In genomic region chr9:98583852-98584251, GRCm38 (mm10) we compare ENCODE assay signal across 23 mouse cellular contexts. TPM values are rescaled to one million over a fixed set of nuclear protein-coding genes. Genes with fewer than 3 reads are reported as not detected.
DNase-seq lines count a peak whose midpoint lies in the region; ATAC-seq and TF ChIP-seq lines count a peak whose summit lies in the region.
"Had no signal": no experiment of that assay in that cellular context is flagged by ENCODE, and none has a peak within 500 bp of the region (broad histone marks: within the 10 kb centered on the region; RNA-seq: fewer than 3 reads in every experiment).

No protein-coding gene starts in this region.

- no peak overlapping the region for H3K4me2 ChIP-seq in lung, embryonic 14.5 days
- H3K4me2 ChIP-seq in hindbrain, embryonic 13.5 days: no peak overlapping the region
- H3K4me2 ChIP-seq: embryonic facial prominence, embryonic 15.5 days; heart, embryonic 13.5 days; hindbrain, embryonic 14.5 days had no signal

- H3K9me3 ChIP-seq in lung, embryonic 14.5 days (ENCODE audit: low read depth, low read length): no peaks in the 10 kb centered on the region
- no peaks in the 10 kb centered on the region for H3K9me3 ChIP-seq in hindbrain, embryonic 13.5 days
- H3K9me3 ChIP-seq: embryonic facial prominence, embryonic 15.5 days; forebrain, embryonic 10.5 days; heart, embryonic 13.5 days had no signal

- no peak for TF ChIP-seq CTCF in kidney, adult 2 months (conservative IDR thresholded peaks at IDR 0.05; ENCODE audit: insufficient read depth, insufficient read length, low read depth, low read length)
- no peak for TF ChIP-seq CTCF in lung, embryonic 14.5 days (IDR thresholded peaks at IDR 0.05; ENCODE audit: low read depth)

- H3K4me1 ChIP-seq in kidney, adult 2 months (ENCODE audit: control insufficient read depth, insufficient read depth, low read length): no peaks in the 10 kb centered on the region
- H3K4me1 ChIP-seq in lung, embryonic 14.5 days (ENCODE audit: insufficient read depth): no peaks in the 10 kb centered on the region
- H3K4me1 ChIP-seq in hindbrain, embryonic 13.5 days (replicated peaks): no peaks in the 10 kb centered on the region
- H3K4me1 ChIP-seq: embryonic facial prominence, embryonic 15.5 days; forebrain, embryonic 10.5 days; heart, embryonic 13.5 days had no signal

- H3K27ac ChIP-seq in kidney, adult 2 months (ENCODE audit: insufficient read depth, low read depth, low read length): no peak overlapping the region
- H3K27ac ChIP-seq in lung, embryonic 14.5 days (ENCODE audit: low read depth): no peak overlapping the region
- H3K27ac ChIP-seq in hindbrain, embryonic 13.5 days: no peak overlapping the region
- H3K27ac ChIP-seq: embryonic facial prominence, embryonic 15.5 days; forebrain, embryonic 10.5 days; gastrocnemius, adult 2 months; heart, embryonic 13.5 days; hindbrain, embryonic 14.5 days had no signal

- 78% methylated on average over 4 of the region's 4 CpGs for WGBS in kidney, adult 2 months
- 78% methylated on average over 4 of the region's 4 CpGs for WGBS in lung, embryonic 14.5 days
- 96% methylated on average over 4 of the region's 4 CpGs for WGBS in hindbrain, embryonic 13.5 days

- peak; percentile 12 for DNase-seq in kidney, postnatal 14 days
- DNase-seq in kidney, adult 2 months: no peak
- DNase-seq in lung, embryonic 14.5 days: peak; percentile 20
- no peak for DNase-seq in lung, postnatal 10 days
- peak; percentile 16 for DNase-seq in adipocyte (ENCODE audit: low spot score)
- DNase-seq in yolk sac, embryonic 10.5 days (ENCODE audit: low spot score): peak; percentile 32
- DNase-seq: adrenal gland, adult 2 months; cerebellum, adult 11 months; cerebellum, adult 8-10 months; cerebellum, postnatal 14 days; embryo, embryonic 11 days; gastrocnemius, adult 2 months; gastrocnemius, postnatal 25 days; heart, postnatal 4 days had no signal

- ATAC-seq in lung, embryonic 14.5 days (ENCODE audit: insufficient read depth): no peak
- no peak for ATAC-seq in hindbrain, embryonic 13.5 days (ENCODE audit: low FRiP score)
- ATAC-seq: activated CD4-positive, CD25-positive, alpha-beta regulatory T cell, adult 4 months; forebrain, embryonic 14.5 days; Patski had no signal

- H3K27me3 ChIP-seq in kidney, adult 2 months (replicated peaks; ENCODE audit: control insufficient read depth, insufficient read depth, low read length): no peaks in the 10 kb centered on the region
- H3K27me3 ChIP-seq in lung, embryonic 14.5 days (ENCODE audit: insufficient read depth, low read length): no peaks in the 10 kb centered on the region
- no peaks in the 10 kb centered on the region for H3K27me3 ChIP-seq in hindbrain, embryonic 13.5 days
- H3K27me3 ChIP-seq: embryonic facial prominence, embryonic 15.5 days; heart, embryonic 13.5 days; Patski had no signal

- no peak overlapping the region for H3K9ac ChIP-seq in lung, embryonic 14.5 days
- H3K9ac ChIP-seq in hindbrain, embryonic 13.5 days: no peak overlapping the region
- H3K9ac ChIP-seq: embryonic facial prominence, embryonic 15.5 days; heart, embryonic 13.5 days; hindbrain, embryonic 14.5 days had no signal

- peaks cover 21% of the 10 kb centered on the region for H3K36me3 ChIP-seq in kidney, adult 2 months (ENCODE audit: control insufficient read depth, insufficient read depth, low read length)
- H3K36me3 ChIP-seq in lung, embryonic 14.5 days (ENCODE audit: insufficient read depth): peaks cover 91% of the 10 kb centered on the region
- peaks cover 89% of the 10 kb centered on the region for H3K36me3 ChIP-seq in hindbrain, embryonic 13.5 days

- no peak for TF ChIP-seq POLR2A in kidney, adult 2 months (IDR thresholded peaks at IDR 0.05; ENCODE audit: low read depth, low read length)

- H3K4me3 ChIP-seq in kidney, adult 2 months (ENCODE audit: insufficient read depth, low read depth, low read length): no peak overlapping the region
- no peak overlapping the region for H3K4me3 ChIP-seq in lung, embryonic 14.5 days (ENCODE audit: low read depth, low read length)
- no peak overlapping the region for H3K4me3 ChIP-seq in hindbrain, embryonic 13.5 days
- H3K4me3 ChIP-seq: embryonic facial prominence, embryonic 15.5 days; erythroblast, embryonic 14.5 days; forebrain, embryonic 10.5 days; gastrocnemius, adult 2 months; heart, embryonic 13.5 days had no signal

RNA-seq across cellular contexts. Expression of gene Mrps22, which starts 17.6 kb away (rescaled TPM):
- 19.7 and 22.4 TPM in 2 replicates for polyA plus RNA-seq in kidney, adult 2 months (2012; rRNA removed)
- polyA plus RNA-seq in lung, embryonic 14.5 days (2014; fragmentation: Nextera tagmentation; extraction: Ambion mirVana): 51.0 and 54.4 TPM in 2 replicates
- 54.5 and 57.7 TPM in 2 replicates for polyA plus RNA-seq in hindbrain, embryonic 13.5 days (2015; fragmentation: Nextera tagmentation; extraction: Ambion mirVana)

RNA-seq across cellular contexts. Expression of gene Copb2, which starts 20.3 kb away (rescaled TPM):
- 37.8 and 43.3 TPM in 2 replicates for polyA plus RNA-seq in kidney, adult 2 months (2012; rRNA removed)
- 186 and 196 TPM in 2 replicates for polyA plus RNA-seq in lung, embryonic 14.5 days (2014; fragmentation: Nextera tagmentation; extraction: Ambion mirVana)
- polyA plus RNA-seq in hindbrain, embryonic 13.5 days (2015; fragmentation: Nextera tagmentation; extraction: Ambion mirVana): 134 and 140 TPM in 2 replicates

Comparison
In these comparisons a context has a peak if more than half of its experiments do, and no peak if none do; other contexts are left out.
1. DNase-seq: peak in kidney, postnatal 14 days (single experiment), lung, embryonic 14.5 days (single experiment), adipocyte (single experiment) and yolk sac, embryonic 10.5 days (single experiment); none in kidney, adult 2 months (single experiment) and lung, postnatal 10 days (single experiment).